Mouse (Mus musculus) limb, embryonic 13.5 days (tissue): ENCODE data around the gene Magea10. TPM values are rescaled to one million over a fixed set of nuclear protein-coding genes. Genes with fewer than 3 reads are reported as not detected.

ENCODE experiments used
- ATAC-seq: fragments of 200-750 bp; cut with Nextera tagmentation; 2 replicates; pipeline ENCODE4 v1.8.0; 2017; ENCODE audit warnings: low read depth, moderate number of reproducible peaks, moderate TSS enrichment; ENCODE audit not compliant: low FRiP score
- H3K27ac ChIP-seq: fragments of 300-500 bp; sonication (generic); 2 replicates; pipeline ENCODE4 v1.5.1; 2015; ENCODE audit warnings: inconsistent platforms, mild to moderate bottlenecking, moderate library complexity
- H3K27me3 ChIP-seq: fragments of 300-500 bp; sonication (generic); 2 replicates; pipeline ENCODE4 v1.6.1; 2015; ENCODE audit warnings: mild to moderate bottlenecking, inconsistent platforms
- H3K36me3 ChIP-seq: fragments of 300-500 bp; sonication (generic); 2 replicates; pipeline ENCODE4 v1.6.1; 2015; ENCODE audit warnings: inconsistent platforms, mild to moderate bottlenecking, moderate library complexity
- H3K4me1 ChIP-seq: fragments of 300-500 bp; sonication (generic); 2 replicates; pipeline ENCODE4 v1.6.1; 2015; ENCODE audit warnings: inconsistent platforms
- H3K4me2 ChIP-seq: fragments of 300-500 bp; sonication (generic); replicated peaks from 2 replicates; pipeline ENCODE4 v1.6.1; 2015; ENCODE audit warnings: inconsistent platforms, mild to moderate bottlenecking, moderate library complexity
- H3K4me3 ChIP-seq: fragments of 300-500 bp; sonication (generic); 2 replicates; pipeline ENCODE4 v1.5.1; 2015; ENCODE audit warnings: moderate library complexity, mild to moderate bottlenecking, inconsistent platforms
- H3K9ac ChIP-seq: fragments of 300-500 bp; sonication (generic); 2 replicates; pipeline ENCODE4 v1.6.1; 2015; ENCODE audit warnings: mild to moderate bottlenecking, inconsistent platforms
- H3K9me3 ChIP-seq: fragments of 300-500 bp; sonication (generic); 2 replicates; pipeline ENCODE4 v1.6.1; 2016; ENCODE audit warnings: inconsistent platforms
- WGBS: fragments of 180-500 bp; shearing (Covaris S2); methylation state at CpG from one replicate; pipeline ENCODE4 v1.1.7; 2015; 5-methylcytosine and 5-hydroxymethylcytosine counted together
- polyA plus RNA-seq: library from polyadenylated mRNA; unstranded; fragments of >200 nt; fragmentation: Nextera tagmentation; extraction: Ambion mirVana; gene quantifications from 2 replicates; pipeline ENCODE4 v1.2.1, GENCODE M21; 2015

The Magea10 gene
- polyA plus RNA-seq = not detected in 2 replicates

DNA sequence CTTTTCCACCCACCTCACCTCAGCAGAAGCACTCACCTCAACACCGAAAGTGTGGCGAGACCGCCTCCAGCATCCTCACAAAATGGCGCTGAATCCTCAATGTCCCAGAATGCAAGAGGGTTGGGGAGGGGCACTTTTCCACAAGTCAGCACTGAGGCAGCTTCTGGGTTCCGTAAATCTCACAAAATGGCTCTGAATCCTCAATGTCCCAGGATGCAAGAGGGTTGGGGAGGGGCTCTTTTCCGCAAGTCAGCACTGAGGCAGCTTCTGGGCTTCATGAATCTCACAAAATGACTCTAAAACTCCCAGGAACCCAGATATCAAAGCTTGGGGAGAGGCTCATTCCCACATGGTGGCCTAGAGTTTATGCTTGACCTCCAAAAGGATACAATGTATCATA lies at the start of gene Magea10:
Gene Magea10, minus strand, starts transcription at position 101 of the 400 bp plus-strand sequence.
- ATAC-seq = no peak
- 91% methylated on average over 6 of the region's 6 CpGs for WGBS
- Histone ChIP-seq H3K27ac (no peak within 1 kb of the TSS), H3K27me3 (no peaks in the 10 kb centered on the region), H3K4me2 (no peak within 1 kb of the TSS), H3K36me3 (no peaks in the 10 kb centered on the region), H3K9ac (no peak within 1 kb of the TSS), H3K4me3 (no peak within 1 kb of the TSS), H3K4me1 (no peaks in the 10 kb centered on the region), H3K9me3 (no peaks in the 10 kb centered on the region)

DNA sequence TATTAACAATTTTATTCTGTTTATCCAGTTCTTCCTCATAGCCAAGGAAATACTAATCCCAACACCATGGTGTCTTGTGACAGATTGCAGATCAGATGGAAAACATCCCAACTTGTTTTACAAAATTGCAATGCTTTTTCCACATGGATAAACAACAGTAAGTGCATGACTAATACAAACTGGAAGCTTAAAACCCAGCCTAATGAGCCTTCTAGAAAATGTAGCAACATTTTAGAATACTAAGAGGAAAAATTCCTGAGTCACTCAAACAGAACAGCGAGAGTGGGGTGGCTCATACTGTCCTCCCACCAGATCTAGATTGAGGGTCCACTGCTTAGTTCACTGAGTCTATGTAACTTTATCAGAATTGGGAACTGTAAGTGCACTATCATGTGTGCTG lies 4.7 kb downstream of the Magea10 start:
- Histone ChIP-seq H3K27me3 (no peaks in the 10 kb centered on the region), H3K9ac (no peak overlapping the region), H3K27ac (no peak overlapping the region), H3K4me2 (no peak overlapping the region), H3K4me3 (no peak overlapping the region), H3K36me3 (no peaks in the 10 kb centered on the region), H3K9me3 (no peaks in the 10 kb centered on the region), H3K4me1 (no peaks in the 10 kb centered on the region)
- 80% methylated on average over 1 of the region's 1 CpGs for WGBS
- ATAC-seq = no peak

Other genes starting within 250 kb of the Magea10 start
- gene Magea4, start 164.8 kb downstream of the Magea10 start, polyA plus RNA-seq = not detected in 2 replicates
- 5.5 and 7.1 TPM in 2 replicates for gene Gabre, start 112.1 kb downstream of the Magea10 start, polyA plus RNA-seq